Mouse (Mus musculus) liver, embryonic 12.5 days (tissue): ENCODE results near the gene Tchp. TPM values are rescaled to one million over a fixed set of nuclear protein-coding genes. Genes with fewer than 3 reads are reported as not detected.

Source experiments
- ATAC-seq: fragments of 200-750 bp; cut with Nextera tagmentation; 2 replicates; pipeline ENCODE4 v1.8.0; 2017; ENCODE audit warnings: moderate number of reproducible peaks, mild to moderate bottlenecking, moderate library complexity
- H3K27ac ChIP-seq: fragments of 300-500 bp; sonication (generic); 2 replicates; pipeline ENCODE4 v1.5.1; 2016; ENCODE audit warnings: mild to moderate bottlenecking
- H3K27me3 ChIP-seq: fragments of 300-500 bp; sonication (generic); replicated peaks from 2 replicates; pipeline ENCODE4 v1.6.1; 2016; ENCODE audit warnings: mild to moderate bottlenecking, moderate library complexity
- H3K36me3 ChIP-seq: fragments of 300-500 bp; sonication (generic); 2 replicates; pipeline ENCODE4 v1.6.1; 2016; ENCODE audit warnings: mild to moderate bottlenecking, moderate library complexity
- H3K4me1 ChIP-seq: fragments of 300-500 bp; sonication (generic); 2 replicates; pipeline ENCODE4 v1.6.1; 2016
- H3K4me2 ChIP-seq: fragments of 300-500 bp; sonication (generic); 2 replicates; pipeline ENCODE4 v1.6.1; 2016; ENCODE audit warnings: mild to moderate bottlenecking, moderate library complexity
- H3K4me3 ChIP-seq: fragments of 300-500 bp; sonication (generic); 2 replicates; pipeline ENCODE4 v1.5.1; 2016; ENCODE audit warnings: mild to moderate bottlenecking, moderate library complexity
- H3K9ac ChIP-seq: fragments of 300-500 bp; sonication (generic); 2 replicates; pipeline ENCODE4 v1.6.1; 2016; ENCODE audit warnings: mild to moderate bottlenecking, moderate library complexity
- H3K9me3 ChIP-seq: fragments of 300-500 bp; sonication (generic); replicated peaks from 2 replicates; pipeline ENCODE4 v1.6.1; 2016; ENCODE audit warnings: mild to moderate bottlenecking, moderate library complexity
- WGBS: fragments of 180-500 bp; shearing (Covaris S2); methylation state at CpG from one replicate; pipeline ENCODE4 v1.1.7; 2016; ENCODE audit not compliant: insufficient replicate concordance; 5-methylcytosine and 5-hydroxymethylcytosine counted together
- polyA plus RNA-seq: library from polyadenylated mRNA; unstranded; fragments of >200 nt; fragmentation: Nextera tagmentation; extraction: Ambion mirVana; gene quantifications from 2 replicates; pipeline ENCODE4 v1.2.1, GENCODE M21; 2016

Tchp gene
- polyA plus RNA-seq, 1 experiment from 2014 or later: 7.5 TPM

- peaks cover 92% of the 10 kb centered on the region for H3K36me3 ChIP-seq
- H3K4me1 ChIP-seq: peaks cover 3% of the 10 kb centered on the region; the same call in 1 of the 2 replicates
- ATAC-seq: no peak
- 85% methylated on average over 8 of the region's 8 CpGs for WGBS
- no peak overlapping the region for H3K4me3 ChIP-seq
- no peaks in the 10 kb centered on the region for H3K9me3 ChIP-seq
- H3K4me2 ChIP-seq: no peak overlapping the region
- no peak overlapping the region for H3K27ac ChIP-seq
- H3K9ac ChIP-seq: no peak overlapping the region
- H3K27me3 ChIP-seq: no peaks in the 10 kb centered on the region
These were observed 36.1 kb downstream of the Tchp start for GRCm38 (mm10) chr5:114743697-114744090.

- Histone ChIP-seq H3K4me3 (no peak overlapping the region), H3K9ac (no peak overlapping the region), H3K4me1 (no peaks in the 10 kb centered on the region), H3K27me3 (no peaks in the 10 kb centered on the region), H3K4me2 (no peak overlapping the region), H3K9me3 (no peaks in the 10 kb centered on the region), H3K27ac (no peak overlapping the region), H3K36me3 (peaks cover 91% of the 10 kb centered on the region)
- 75% methylated on average over 5 of the region's 5 CpGs for WGBS
- ATAC-seq: no peak
These were observed 38.0 kb downstream of the Tchp start for GRCm38 (mm10) chr5:114745581-114745980.

- Histone ChIP-seq H3K9ac (no peak overlapping the region), H3K4me1 (no peaks in the 10 kb centered on the region), H3K4me2 (no peak overlapping the region), H3K27me3 (no peaks in the 10 kb centered on the region), H3K4me3 (no peak overlapping the region), H3K9me3 (no peaks in the 10 kb centered on the region), H3K27ac (no peak overlapping the region), H3K36me3 (peaks cover 93% of the 10 kb centered on the region)
- no peak for ATAC-seq
- 78% methylated on average over 4 of the region's 4 CpGs for WGBS
These were observed 39.3 kb downstream of the Tchp start for GRCm38 (mm10) chr5:114746886-114747285.

GRCm38 (mm10) chr5:114747521-114747920 lies 40.0 kb downstream of the Tchp start:
- no peaks in the 10 kb centered on the region for H3K4me1 ChIP-seq
- H3K27ac ChIP-seq: no peak overlapping the region
- no peaks in the 10 kb centered on the region for H3K27me3 ChIP-seq
- no peak for ATAC-seq
- WGBS: 83% methylated on average over 5 of the region's 5 CpGs
- H3K9ac ChIP-seq: no peak overlapping the region
- H3K9me3 ChIP-seq: no peaks in the 10 kb centered on the region
- no peak overlapping the region for H3K4me3 ChIP-seq
- peaks cover 93% of the 10 kb centered on the region for H3K36me3 ChIP-seq
- no peak overlapping the region for H3K4me2 ChIP-seq

GRCm38 (mm10) chr5:114750325-114750724 lies 42.8 kb downstream of the Tchp start:
- Histone ChIP-seq H3K9me3 (no peaks in the 10 kb centered on the region), H3K4me1 (no peaks in the 10 kb centered on the region), H3K27me3 (no peaks in the 10 kb centered on the region), H3K4me3 (no peak overlapping the region), H3K36me3 (peaks cover 93% of the 10 kb centered on the region), H3K4me2 (no peak overlapping the region), H3K9ac (no peak overlapping the region), H3K27ac (no peak overlapping the region)
- WGBS: 85% methylated on average over 10 of the region's 10 CpGs
- no peak for ATAC-seq

- Histone ChIP-seq H3K4me3 (no peak overlapping the region), H3K4me2 (no peak overlapping the region), H3K9ac (no peak overlapping the region), H3K4me1 (no peaks in the 10 kb centered on the region), H3K27ac (no peak overlapping the region), H3K27me3 (no peaks in the 10 kb centered on the region), H3K36me3 (peaks cover 98% of the 10 kb centered on the region), H3K9me3 (no peaks in the 10 kb centered on the region)
- 80% methylated on average over 10 of the region's 10 CpGs for WGBS
- ATAC-seq: no peak
These were observed 44.8 kb downstream of the Tchp start for GRCm38 (mm10) chr5:114752397-114752796.

- ATAC-seq: no peak
- no peak overlapping the region for H3K4me3 ChIP-seq
- H3K9ac ChIP-seq: no peak overlapping the region
- H3K27me3 ChIP-seq: no peaks in the 10 kb centered on the region
- H3K27ac ChIP-seq: no peak overlapping the region
- peaks cover 96% of the 10 kb centered on the region for H3K36me3 ChIP-seq
- no peaks in the 10 kb centered on the region for H3K4me1 ChIP-seq
- H3K4me2 ChIP-seq: no peak overlapping the region
- H3K9me3 ChIP-seq: no peaks in the 10 kb centered on the region
- WGBS: 89% methylated on average over 11 of the region's 12 CpGs
These were observed 45.8 kb downstream of the Tchp start for GRCm38 (mm10) chr5:114753384-114753783.

- no peaks in the 10 kb centered on the region for H3K9me3 ChIP-seq
- H3K4me3 ChIP-seq: no peak overlapping the region
- no peak for ATAC-seq
- H3K27me3 ChIP-seq: no peaks in the 10 kb centered on the region
- no peak overlapping the region for H3K9ac ChIP-seq
- H3K36me3 ChIP-seq: peaks cover 96% of the 10 kb centered on the region
- no peak overlapping the region for H3K27ac ChIP-seq
- H3K4me2 ChIP-seq: no peak overlapping the region
- no peaks in the 10 kb centered on the region for H3K4me1 ChIP-seq
- WGBS: 86% methylated on average over 5 of the region's 5 CpGs
These were observed 52.1 kb downstream of the Tchp start for GRCm38 (mm10) chr5:114759536-114760090.

GRCm38 (mm10) chr5:114761980-114762379 lies 54.4 kb downstream of the Tchp start:
- 82% methylated on average over 8 of the region's 8 CpGs for WGBS
- ATAC-seq: no peak
- Histone ChIP-seq H3K36me3 (peaks cover 95% of the 10 kb centered on the region), H3K4me2 (no peak overlapping the region), H3K27me3 (no peaks in the 10 kb centered on the region), H3K4me3 (no peak overlapping the region), H3K9ac (no peak overlapping the region), H3K27ac (no peak overlapping the region), H3K4me1 (peaks cover 6% of the 10 kb centered on the region), H3K9me3 (no peaks in the 10 kb centered on the region)

- WGBS: 86% methylated on average over 18 of the region's 18 CpGs
- no peaks in the 10 kb centered on the region for H3K27me3 ChIP-seq
These were observed 57.5 kb downstream of the Tchp start for GRCm38 (mm10) chr5:114764812-114765735.

GRCm38 (mm10) chr5:114766686-114767085 lies 59.1 kb downstream of the Tchp start:
- H3K27me3 ChIP-seq: no peaks in the 10 kb centered on the region
- no peaks in the 10 kb centered on the region for H3K9me3 ChIP-seq
- no peak overlapping the region for H3K27ac ChIP-seq
- H3K4me1 ChIP-seq: peaks cover 36% of the 10 kb centered on the region
- H3K9ac ChIP-seq: no peak overlapping the region
- ATAC-seq: no peak
- no peak overlapping the region for H3K4me2 ChIP-seq
- no peak overlapping the region for H3K4me3 ChIP-seq
- H3K36me3 ChIP-seq: peaks cover 63% of the 10 kb centered on the region
- WGBS: 60% methylated on average over 8 of the region's 8 CpGs

More at GRCm38 (mm10) chr5:114764812-114765735, 57.5 kb downstream of the Tchp start:
- Histone ChIP-seq H3K9ac (no peak overlapping the region), H3K9me3 (no peaks in the 10 kb centered on the region), H3K4me1 (peaks cover 20% of the 10 kb centered on the region), H3K27ac (no peak overlapping the region), H3K4me2 (no peak overlapping the region), H3K36me3 (peaks cover 78% of the 10 kb centered on the region), H3K4me3 (no peak overlapping the region)
- no peak for ATAC-seq

GRCm38 (mm10) chr5:114767185-114767584 lies 59.6 kb downstream of the Tchp start:
- H3K36me3 ChIP-seq: peaks cover 58% of the 10 kb centered on the region
- no peak overlapping the region for H3K4me2 ChIP-seq
- H3K27me3 ChIP-seq: no peaks in the 10 kb centered on the region
- WGBS: 78% methylated on average over 7 of the region's 7 CpGs
- no peaks in the 10 kb centered on the region for H3K9me3 ChIP-seq
- H3K9ac ChIP-seq: no peak overlapping the region
- ATAC-seq: no peak
- no peak overlapping the region for H3K4me3 ChIP-seq
- H3K4me1 ChIP-seq: peaks cover 41% of the 10 kb centered on the region
- no peak overlapping the region for H3K27ac ChIP-seq
